Mouse (Mus musculus) 3134 (cell line): ENCODE results near the gene Gm5617.
"Not testable (repeated sequence)": the region's sequence is repeated elsewhere in the genome, so short reads cannot be mapped to it uniquely, and the experiment has no call there.

Source experiments
- DNase-seq: peaks from one replicate; pipeline ENCODE4 v3.0.0-alpha.2; 2011; ENCODE audit warnings: low spot score; ENCODE audit not compliant: insufficient read length; ENCODE audit errors: extremely low read depth

Gm5617 gene

DNA sequence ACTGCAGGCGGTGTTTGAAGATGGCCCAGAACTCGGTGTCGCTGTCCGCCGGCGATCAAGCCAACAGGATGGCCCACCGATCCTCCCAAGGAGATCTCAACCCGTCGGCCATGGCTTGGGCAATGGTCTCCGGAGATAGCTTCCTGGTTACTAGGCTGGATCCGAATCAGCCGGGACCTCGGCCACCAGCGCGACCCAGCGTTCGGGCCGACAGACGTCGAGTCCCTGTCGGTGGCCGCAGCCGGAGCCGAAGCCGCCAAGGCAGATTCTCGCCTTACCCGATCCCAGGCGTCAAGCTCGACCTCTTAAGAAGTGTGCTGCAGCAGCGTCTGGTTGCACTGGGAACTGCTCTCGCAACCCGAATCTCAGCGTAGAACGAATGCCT lies 298 bp downstream of the Gm5617 start:
- no peak for DNase-seq

DNA sequence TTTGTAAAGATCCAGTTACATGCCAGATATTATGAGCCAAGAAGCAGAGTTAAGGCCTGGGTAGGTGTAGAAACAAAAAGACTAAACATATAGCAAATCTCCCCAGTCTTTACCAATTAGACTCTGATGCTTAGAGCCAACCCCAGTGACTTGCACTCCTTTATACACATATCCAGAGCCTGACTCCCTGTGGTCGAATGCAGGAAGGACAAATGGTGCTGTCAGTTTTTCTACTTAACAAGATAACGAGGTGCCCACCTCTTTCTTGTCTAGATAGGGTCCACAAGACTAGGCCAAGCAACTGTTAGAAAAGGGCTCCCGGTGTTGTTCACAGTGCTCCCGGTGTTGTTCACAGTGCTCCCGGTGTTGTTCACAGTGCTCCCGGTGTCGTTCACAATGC lies 6.0 kb downstream of the Gm5617 start:
- DNase-seq: no peak

DNA sequence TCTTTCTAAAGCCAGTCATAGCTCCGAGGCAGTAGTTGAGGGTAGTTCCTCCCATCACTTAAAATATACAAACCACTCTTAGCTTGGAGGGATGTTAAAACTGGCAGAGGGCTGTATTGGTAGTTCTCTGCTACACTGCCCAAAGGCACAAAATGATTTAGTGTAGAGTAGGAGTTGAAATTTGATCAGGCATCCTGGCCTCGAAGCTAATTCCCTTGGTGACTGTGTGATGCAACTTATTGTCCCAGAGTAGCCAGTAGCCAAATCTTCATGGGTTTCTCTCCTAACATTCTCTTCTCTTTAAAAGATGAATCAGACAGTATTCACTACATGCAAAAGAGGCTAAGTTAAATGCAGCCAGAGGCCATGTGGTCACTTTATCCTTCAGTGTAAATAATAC lies 7.8 kb downstream of the Gm5617 start:
- DNase-seq: no peak

DNA sequence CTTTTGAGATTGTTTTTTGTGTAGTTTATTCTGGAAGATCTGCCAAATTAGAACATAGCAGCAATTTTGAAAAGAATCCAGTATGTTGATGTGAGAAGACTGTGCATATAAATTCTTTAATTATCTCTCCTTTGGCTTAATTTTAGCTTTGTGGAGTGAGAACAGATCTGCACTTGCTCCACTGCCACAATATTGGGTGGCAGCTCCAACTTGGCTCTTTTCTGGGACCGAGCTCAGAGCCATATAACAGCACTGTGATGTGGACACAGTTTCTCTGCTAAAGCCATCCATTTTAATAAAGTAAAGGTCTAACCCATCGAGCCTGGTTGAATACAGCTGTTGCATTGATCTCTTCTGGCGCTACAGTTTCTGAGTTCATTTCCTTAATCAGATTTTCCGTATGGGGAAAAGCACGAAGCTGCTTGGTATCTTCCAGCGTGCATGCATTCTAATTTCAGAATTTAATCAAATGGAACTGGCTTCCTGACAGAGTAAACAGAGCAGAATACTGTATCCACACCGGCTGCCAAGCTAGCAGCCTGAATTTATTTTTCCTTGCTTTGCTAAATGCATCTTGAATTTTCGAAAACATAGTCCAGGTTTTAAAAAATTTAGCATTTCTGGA lies 9.6 kb downstream of the Gm5617 start:
- no peak for DNase-seq

DNA sequence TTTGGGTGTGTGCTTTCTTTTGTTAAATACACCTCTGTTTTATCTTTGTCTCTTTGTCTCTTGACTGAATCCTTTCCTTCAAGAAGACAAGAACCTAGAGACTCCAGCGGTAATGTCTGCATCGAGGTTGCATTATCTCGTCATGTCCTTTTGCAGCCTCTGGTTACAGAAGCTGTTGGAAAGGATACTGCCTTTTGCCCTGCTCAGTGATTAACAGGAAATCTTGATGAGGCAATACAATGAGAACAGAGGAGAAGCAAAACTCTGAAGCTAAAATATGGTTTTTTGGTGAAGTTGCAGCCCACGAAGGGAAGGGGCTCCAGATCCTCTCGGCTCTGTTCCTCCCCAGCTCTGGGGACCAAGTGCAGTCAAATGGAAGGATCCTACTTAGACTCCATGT lies 14.9 kb downstream of the Gm5617 start:
- DNase-seq: no peak

DNA sequence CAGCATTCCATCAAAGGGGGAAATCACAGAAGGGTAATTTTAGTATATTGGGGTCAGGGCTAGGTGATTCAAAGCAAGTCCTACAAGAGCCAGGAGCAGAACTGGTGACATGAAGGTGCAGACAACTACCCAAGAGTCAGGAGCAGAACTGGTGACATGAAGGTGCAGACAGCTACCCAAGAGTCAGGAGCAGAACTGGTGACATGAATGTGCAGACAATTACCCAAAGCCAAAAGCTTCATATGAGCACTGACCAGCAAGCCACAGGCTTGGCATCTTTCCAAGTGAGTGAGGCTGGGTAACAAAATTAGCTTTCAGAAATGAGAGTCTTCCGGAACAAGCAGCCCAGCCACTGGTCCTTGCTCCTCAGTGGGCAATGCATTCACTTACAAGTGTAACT lies 20.1 kb downstream of the Gm5617 start:
- DNase-seq: no peak

DNA sequence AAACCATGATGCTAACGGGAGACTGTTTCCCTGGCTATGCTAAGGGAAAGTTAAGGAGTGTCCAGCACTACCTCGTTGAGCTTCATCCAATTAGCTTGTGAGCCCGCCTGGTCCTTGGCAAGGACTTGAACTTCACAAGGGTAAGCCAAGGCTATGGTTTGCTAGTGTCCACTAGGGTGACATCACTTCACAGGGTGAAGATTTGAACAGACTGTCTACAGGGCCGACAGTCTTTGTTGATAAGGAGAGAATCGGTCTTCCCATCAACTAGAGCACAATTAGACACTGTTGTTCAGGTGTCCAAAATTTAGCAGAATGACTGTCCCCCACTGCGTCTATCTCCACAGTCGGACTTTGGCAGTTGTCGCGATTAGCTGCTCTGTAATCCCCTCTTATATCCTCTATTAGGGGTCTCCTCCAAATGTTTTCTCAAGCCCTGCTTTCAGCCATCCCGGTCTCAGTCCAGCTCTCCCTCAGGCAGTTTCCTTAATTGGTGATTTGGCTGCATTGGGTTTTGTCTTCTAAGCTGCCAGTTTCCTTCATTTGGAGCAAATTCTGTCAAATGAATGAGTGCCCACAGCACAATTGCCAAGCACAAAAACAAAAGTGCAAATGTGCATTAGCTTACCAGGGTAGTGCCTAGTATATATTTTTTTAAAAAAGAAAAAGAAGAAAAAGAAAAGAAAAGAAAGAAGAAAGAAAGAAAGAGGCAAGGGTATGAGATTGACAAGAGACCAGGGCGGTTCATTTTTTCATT lies 21.6 kb downstream of the Gm5617 start:
- DNase-seq: no peak

DNA sequence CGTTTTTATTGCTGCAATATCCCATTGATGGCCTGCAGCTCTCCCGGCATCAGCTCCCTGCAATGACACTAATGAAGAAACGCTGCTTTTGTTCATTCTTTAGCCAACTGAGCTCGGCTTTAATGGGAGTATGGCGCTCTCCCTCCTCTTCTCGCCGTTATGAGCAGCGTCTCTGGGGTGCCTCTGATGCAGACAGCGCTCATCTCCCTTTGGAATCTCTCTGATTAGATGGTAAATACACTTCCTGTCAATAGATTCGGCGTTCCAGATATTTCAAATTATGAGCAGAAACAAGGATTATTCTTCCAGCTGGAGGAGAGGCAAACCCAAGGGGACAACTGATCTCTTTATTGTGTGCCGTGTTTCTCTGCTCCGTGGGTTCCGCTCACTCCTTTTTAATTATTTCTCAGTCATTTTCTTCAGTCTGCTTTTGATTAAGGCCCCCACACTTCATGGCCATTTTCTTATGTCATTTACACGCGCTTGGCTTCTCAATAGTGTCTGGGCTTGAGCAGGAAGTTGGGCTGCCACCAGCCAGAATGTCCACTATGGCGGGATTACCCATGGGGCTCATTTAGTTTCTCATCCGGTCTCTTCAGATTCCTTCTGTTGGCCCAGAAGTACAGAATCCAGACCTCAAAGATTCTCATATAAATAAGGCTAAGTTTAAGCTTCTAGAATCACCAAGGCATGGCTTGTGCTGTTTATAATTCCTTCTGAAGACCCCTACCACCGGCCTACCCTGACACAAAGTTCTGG lies 22.3 kb downstream of the Gm5617 start:
- no peak for DNase-seq

DNA sequence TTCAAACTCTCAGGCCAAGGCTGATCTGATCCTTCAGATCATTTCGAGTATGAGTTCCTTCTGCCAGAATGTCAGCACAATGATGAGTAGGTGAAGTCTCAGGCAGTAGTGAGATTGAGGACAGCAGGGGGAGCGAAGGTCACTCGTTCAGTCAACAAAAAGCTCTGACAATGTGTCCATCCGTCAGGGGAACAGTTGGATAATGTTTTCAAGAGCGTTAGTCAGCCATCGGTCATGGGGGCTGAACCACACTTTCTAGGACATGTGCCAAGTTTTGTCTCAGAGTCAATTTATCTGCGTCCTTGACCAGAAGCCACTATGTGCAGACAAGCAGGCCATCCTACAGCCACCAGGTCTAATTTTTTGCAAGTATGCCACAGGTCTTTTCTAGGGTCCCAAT lies 25.2 kb downstream of the Gm5617 start:
- not testable (repeated sequence) for DNase-seq

DNA sequence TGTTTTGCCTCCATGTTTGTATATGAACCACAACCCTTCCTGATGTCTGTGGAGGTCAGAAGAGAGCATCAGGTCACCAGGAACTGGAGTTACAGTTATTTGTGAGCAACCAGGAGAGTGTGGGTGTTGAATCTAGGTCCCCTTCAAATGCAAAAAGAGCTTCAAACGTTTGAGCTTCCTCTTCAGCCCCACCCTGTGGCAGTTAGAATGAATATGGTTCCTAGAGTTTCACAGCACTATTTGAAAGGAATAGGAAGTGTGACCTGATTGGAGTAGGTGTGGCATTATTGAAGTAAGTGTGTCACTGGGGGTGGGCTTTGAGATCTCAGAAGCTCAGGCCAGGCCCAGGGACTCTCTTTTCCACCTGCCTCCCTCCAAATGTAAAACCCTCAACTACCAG lies 30.3 kb downstream of the Gm5617 start:
- no peak for DNase-seq

DNA sequence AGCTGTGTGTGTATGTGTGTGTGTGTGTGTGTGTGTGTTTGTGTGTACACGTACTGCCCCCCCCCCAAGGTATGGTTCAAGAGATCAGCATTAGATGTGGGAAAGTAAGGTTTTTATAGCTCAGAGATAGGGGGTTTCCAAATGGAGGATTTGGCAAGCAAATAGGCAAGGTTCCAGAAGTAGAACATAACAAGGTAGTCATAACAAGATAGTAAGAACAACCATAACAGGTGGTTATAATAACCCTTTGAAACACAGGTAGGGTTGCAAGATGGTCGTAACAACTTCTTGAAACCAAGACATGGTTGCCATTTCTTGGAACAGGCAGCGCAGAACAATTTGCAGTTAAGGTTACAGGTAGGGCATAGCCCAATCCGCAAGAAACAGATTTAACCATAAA lies 31.3 kb downstream of the Gm5617 start:
- no peak for DNase-seq

DNA sequence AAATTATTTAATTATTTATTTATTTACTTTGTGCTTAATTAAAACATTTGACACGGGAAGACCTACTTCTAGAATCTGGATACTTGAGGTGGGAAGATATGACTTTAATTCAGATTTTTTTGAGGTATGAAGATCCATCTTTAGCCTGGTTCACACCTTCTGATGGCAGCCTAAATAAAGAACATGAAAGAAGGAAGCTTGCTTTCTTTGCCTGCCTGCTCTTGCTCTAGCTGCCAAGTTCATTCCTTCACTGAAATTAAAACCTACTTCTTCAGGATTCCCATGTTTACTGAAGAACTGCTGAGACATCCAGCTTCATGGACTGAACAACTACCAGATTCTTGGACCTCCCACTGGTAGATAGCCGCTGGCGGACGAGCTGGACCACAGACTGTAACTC lies 36.1 kb downstream of the Gm5617 start:
- no peak for DNase-seq

DNA sequence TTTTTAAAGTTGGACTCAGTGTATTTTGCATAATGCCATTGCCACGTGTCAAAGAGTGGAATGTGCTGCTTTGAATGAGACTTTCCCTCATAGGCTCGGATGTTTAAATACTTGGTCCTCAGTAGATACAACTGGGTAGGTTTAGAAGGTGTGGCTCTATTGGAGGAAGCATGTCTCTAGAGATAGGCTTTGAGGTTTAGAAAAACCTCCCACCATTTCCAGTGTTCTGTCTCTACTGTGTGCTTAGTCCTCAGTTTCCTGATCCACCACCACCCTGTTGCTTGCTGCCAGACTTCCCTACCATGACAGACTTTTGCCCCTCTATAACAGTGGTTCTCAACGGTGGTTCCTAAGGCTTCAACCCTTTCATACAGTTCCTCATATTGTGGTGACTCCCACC lies 37.0 kb downstream of the Gm5617 start:
- DNase-seq: no peak

DNA sequence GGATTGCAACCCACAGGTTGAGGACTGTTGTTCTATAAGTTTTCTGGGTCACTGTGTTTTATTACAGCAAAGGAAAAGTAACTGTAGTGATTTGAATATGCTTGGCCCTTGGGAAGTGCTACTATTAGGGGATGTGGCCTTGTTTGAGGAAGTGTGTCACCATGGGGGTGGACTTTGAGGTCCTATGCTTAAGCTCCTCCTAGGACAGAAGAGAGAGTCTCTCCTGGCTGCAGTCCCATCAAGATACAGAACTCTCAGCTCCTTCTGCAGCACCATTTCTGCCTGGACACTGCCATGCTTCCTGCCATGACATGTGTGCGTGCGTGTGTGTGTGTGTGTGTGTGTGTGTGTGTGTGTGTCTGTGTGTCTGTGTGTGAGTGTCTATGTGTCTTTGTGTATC lies 37.5 kb downstream of the Gm5617 start:
- DNase-seq: no peak

DNA sequence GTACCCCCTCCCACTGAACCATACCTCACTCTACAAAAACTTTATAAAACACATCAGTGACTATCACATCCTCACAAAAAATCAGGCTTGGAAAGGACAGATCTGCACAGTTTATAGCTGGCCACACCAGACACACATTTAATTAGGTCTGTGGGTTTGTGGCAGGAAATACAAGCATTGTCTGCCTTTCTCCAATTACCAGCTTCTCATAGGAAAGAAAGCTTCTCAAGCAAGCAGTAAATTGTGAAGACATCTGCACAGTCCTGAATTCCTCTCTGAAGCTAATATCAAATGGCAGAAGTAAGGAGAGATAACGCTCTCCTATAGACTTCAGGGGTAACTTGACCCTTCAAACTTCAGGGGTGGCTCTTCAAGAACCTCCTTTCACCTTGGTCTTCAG lies 41.2 kb downstream of the Gm5617 start:
- no peak for DNase-seq

DNA sequence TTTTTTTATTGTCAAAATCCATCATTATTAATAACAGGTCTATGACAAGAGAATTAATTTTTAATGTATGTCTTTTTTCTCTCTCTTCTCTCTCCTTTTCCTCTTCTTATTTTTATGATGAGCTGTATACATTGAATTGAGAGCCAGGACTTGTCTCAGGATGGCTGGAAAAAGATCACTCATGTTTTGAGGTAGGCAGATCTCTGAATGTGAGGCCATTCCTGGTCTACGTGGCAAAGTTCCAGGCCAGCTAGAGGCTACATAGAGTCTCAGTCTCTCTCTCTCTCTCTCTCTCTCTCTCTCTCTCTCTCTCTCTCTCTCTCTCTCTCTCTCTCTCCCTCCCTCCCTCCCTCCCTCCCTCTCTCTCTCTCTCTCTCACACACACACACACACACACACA lies 42.4 kb downstream of the Gm5617 start:
- not testable (repeated sequence) for DNase-seq

DNA sequence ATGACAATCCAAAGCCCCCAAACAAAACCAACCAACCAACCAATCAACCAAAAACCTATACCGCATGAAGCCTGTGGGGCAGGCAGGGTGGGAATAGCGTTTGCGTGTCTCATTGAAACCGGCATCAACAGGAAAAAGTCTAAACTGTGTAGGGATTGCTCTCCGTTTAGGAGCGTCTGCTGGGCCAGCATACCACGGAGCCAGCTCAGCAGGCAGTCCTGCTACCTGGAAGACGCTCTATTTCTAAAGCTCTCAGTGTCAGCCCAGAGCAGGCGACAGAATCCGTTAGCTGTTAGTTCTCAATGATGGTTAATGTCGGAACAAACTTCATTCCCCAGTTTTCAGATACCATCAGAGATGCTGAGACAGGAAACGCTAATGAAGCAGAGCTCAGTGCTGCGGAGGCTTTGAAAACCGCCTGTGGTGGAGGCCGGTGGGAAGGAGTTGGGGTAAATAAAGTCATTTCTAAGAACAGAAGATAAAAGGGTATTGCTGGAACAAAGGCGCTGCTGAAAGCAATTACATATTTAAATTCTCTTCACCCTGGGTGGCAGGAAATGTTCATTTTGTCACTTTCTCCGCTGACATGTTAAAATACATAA lies 42.9 kb downstream of the Gm5617 start:
- no peak for DNase-seq

DNA sequence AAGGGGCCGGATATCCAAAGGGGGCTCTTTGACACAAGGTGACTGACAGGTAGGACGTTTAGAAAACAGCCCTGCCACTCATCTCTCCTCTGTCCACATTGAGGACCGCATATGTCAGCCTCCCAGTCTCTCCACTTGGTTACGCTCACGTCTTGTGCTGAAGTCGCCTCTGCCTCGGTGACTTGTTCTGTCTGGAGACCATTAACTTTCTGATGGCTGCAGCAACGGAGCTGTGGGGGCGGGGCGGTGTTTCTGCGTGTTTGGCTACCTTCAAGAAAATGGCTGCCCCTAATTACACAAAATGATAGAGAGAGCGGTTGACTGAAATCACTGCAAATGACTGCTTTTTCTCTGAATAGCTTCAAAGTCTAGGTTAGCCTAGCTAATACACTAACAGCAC lies 43.4 kb downstream of the Gm5617 start:
- no peak for DNase-seq
